Mouse (Mus musculus): ENCODE measurements around the gene Tubg2. TPM values are rescaled to one million over a fixed set of nuclear protein-coding genes. Genes with fewer than 3 reads are reported as not detected.

Gene Tubg2
- polyA plus RNA-seq, 1 experiment from 2014 or later = 4.1 TPM

- WGBS = 18% methylated on average over 7 of the region's 7 CpGs
- no peak overlapping the region for H3K27ac ChIP-seq (ENCODE audit: low read depth)
- H3K4me2 ChIP-seq = no peak overlapping the region
- DNase-seq (peak; percentile 78), ATAC-seq (ENCODE audit: insufficient read depth) (no peak)
- no peaks in the 10 kb centered on the region for H3K4me1 ChIP-seq (ENCODE audit: insufficient read depth)
- peak; percentile 83 for TF ChIP-seq CTCF (IDR thresholded peaks at IDR 0.05; ENCODE audit: low read depth)
- H3K27me3 ChIP-seq (ENCODE audit: insufficient read depth, low read length) = no peaks in the 10 kb centered on the region
- H3K9ac ChIP-seq = no peak overlapping the region
- no peak overlapping the region for H3K4me3 ChIP-seq (ENCODE audit: low read depth, low read length)
- no peaks in the 10 kb centered on the region for H3K9me3 ChIP-seq (ENCODE audit: low read depth, low read length)
- H3K36me3 ChIP-seq (ENCODE audit: insufficient read depth) = peaks cover 69% of the 10 kb centered on the region
Measured at GRCm38 (mm10) chr11:101200986-101201385, 45.3 kb downstream of the Tubg2 start.

Small RNA genes lying within 50 kb of the gene (microRNA-seq; reads per million reads assigned to microRNA genes)
- gene Gm27626 (ENCODE audit: borderline number of aligned reads) = not detected

Other genes starting within 250 kb of the Tubg2 start
- gene Stat3, start 216.4 kb upstream of the Tubg2 start, polyA plus RNA-seq (2014; fragmentation: Nextera tagmentation; extraction: Ambion mirVana) = 33.8 and 36.5 TPM in 2 replicates
- 137 and 143 TPM in 2 replicates for gene Cavin1, start 185.0 kb upstream of the Tubg2 start, polyA plus RNA-seq (2014; fragmentation: Nextera tagmentation; extraction: Ambion mirVana)
- gene Atp6v0a1, start 146.5 kb upstream of the Tubg2 start, polyA plus RNA-seq (2014; fragmentation: Nextera tagmentation; extraction: Ambion mirVana) = 32.8 and 38.0 TPM in 2 replicates
- 13.2 and 14.0 TPM in 2 replicates for gene Naglu, start 85.9 kb upstream of the Tubg2 start, polyA plus RNA-seq (2014; fragmentation: Nextera tagmentation; extraction: Ambion mirVana)
- gene Hsd17b1, start 77.5 kb upstream of the Tubg2 start, polyA plus RNA-seq (2014; fragmentation: Nextera tagmentation; extraction: Ambion mirVana) = not detected in 2 replicates
- gene Coasy, start 73.3 kb upstream of the Tubg2 start, polyA plus RNA-seq (2014; fragmentation: Nextera tagmentation; extraction: Ambion mirVana) = 37.9 and 38.0 TPM in 2 replicates
- gene Mlx, start 68.6 kb upstream of the Tubg2 start, polyA plus RNA-seq (2014; fragmentation: Nextera tagmentation; extraction: Ambion mirVana) = 39.1 and 40.5 TPM in 2 replicates
- gene Psmc3ip, start 60.5 kb upstream of the Tubg2 start, polyA plus RNA-seq (2014; fragmentation: Nextera tagmentation; extraction: Ambion mirVana) = 39.9 and 44.1 TPM in 2 replicates
- 9.3 and 9.4 TPM in 2 replicates for gene Retreg3, start 36.0 kb upstream of the Tubg2 start, polyA plus RNA-seq (2014; fragmentation: Nextera tagmentation; extraction: Ambion mirVana)
- 89.8 and 96.0 TPM in 2 replicates for gene Tubg1, start 36.0 kb upstream of the Tubg2 start, polyA plus RNA-seq (2014; fragmentation: Nextera tagmentation; extraction: Ambion mirVana)
- gene Cntnap1, start 14.6 kb downstream of the Tubg2 start, polyA plus RNA-seq (2014; fragmentation: Nextera tagmentation; extraction: Ambion mirVana) = 0.84 and 1.0 TPM in 2 replicates
- gene Plekhh3, start 15.4 kb downstream of the Tubg2 start, polyA plus RNA-seq (2014; fragmentation: Nextera tagmentation; extraction: Ambion mirVana) = 15.9 and 18.0 TPM in 2 replicates
- gene Ccr10, start 19.5 kb downstream of the Tubg2 start, polyA plus RNA-seq (2014; fragmentation: Nextera tagmentation; extraction: Ambion mirVana) = 0.11 TPM in 1 of 2 replicates, not detected in the other
- gene Ezh1, start 70.6 kb downstream of the Tubg2 start, polyA plus RNA-seq (2014; fragmentation: Nextera tagmentation; extraction: Ambion mirVana) = 17.4 and 18.9 TPM in 2 replicates
- gene Ramp2, start 90.1 kb downstream of the Tubg2 start, polyA plus RNA-seq (2014; fragmentation: Nextera tagmentation; extraction: Ambion mirVana) = 271 and 276 TPM in 2 replicates
- gene Vps25, start 97.8 kb downstream of the Tubg2 start, polyA plus RNA-seq (2014; fragmentation: Nextera tagmentation; extraction: Ambion mirVana) = 132 and 139 TPM in 2 replicates
- gene Wnk4, start 104.7 kb downstream of the Tubg2 start, polyA plus RNA-seq (2014; fragmentation: Nextera tagmentation; extraction: Ambion mirVana) = 5.3 and 5.8 TPM in 2 replicates
- gene Cntd1, start 123.1 kb downstream of the Tubg2 start, polyA plus RNA-seq (2014; fragmentation: Nextera tagmentation; extraction: Ambion mirVana) = 1.0 and 1.9 TPM in 2 replicates
- gene Coa3, start 123.2 kb downstream of the Tubg2 start, polyA plus RNA-seq (2014; fragmentation: Nextera tagmentation; extraction: Ambion mirVana) = 190 and 197 TPM in 2 replicates
- gene Becn1, start 146.4 kb downstream of the Tubg2 start, polyA plus RNA-seq (2014; fragmentation: Nextera tagmentation; extraction: Ambion mirVana) = 149 and 154 TPM in 2 replicates
- gene Psme3, start 160.3 kb downstream of the Tubg2 start, polyA plus RNA-seq (2014; fragmentation: Nextera tagmentation; extraction: Ambion mirVana) = 118 and 123 TPM in 2 replicates
- gene Aoc2, start 169.2 kb downstream of the Tubg2 start, polyA plus RNA-seq (2014; fragmentation: Nextera tagmentation; extraction: Ambion mirVana) = 1.5 TPM in 2 replicates
- gene Aoc3, start 174.7 kb downstream of the Tubg2 start, polyA plus RNA-seq (2014; fragmentation: Nextera tagmentation; extraction: Ambion mirVana) = 0.62 and 0.83 TPM in 2 replicates
- not detected in 2 replicates for gene G6pc, start 211.7 kb downstream of the Tubg2 start, polyA plus RNA-seq (2014; fragmentation: Nextera tagmentation; extraction: Ambion mirVana)